Mouse (Mus musculus) frontal cortex, postnatal 25 days (tissue): Measurements from ENCODE around the gene Spata2.

Experiments
- DNase-seq, 2 experiments: peaks; one replicate each; pipeline ENCODE4 v3.0.0; 2022; ENCODE audit warnings: low spot score in 2 of 2

Gene Spata2

DNA sequence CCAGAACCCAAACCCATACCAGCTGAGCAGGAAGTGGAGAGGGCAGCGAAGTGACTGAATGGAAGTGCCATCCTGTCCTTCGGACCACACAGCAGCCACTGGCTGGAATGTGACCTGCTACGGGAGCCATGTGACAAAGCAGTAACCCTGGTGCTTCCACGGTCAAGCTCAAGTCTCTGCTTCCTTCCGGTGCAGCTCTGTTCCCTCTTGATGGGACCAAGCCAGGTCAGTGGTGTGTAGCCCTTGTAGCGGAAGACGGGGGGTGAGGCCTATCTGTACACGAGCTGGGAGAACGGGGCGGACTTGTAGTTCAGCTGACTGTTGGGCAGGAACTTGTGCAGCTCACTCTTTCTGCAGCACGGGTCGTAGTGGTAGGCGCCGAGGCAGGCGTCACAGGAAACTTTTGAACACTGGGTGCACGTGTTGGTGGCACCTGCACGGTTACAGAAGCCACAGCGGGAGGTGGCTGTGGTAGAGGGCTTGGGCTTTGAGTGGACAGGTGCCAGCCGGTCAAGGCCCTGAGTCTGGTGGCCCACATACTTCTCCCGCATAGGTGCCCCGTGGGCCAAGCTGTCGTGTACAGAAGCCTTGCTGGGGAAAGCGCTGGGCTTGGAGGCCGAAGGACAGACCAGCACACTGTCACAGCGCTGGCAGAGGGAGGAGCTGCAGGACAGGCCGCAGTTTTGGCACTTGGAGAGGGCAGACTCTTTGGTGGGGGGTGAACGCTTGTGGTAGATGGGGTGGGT is 9.4 kb downstream of the Spata2 start:
- DNase-seq = no peak

DNA sequence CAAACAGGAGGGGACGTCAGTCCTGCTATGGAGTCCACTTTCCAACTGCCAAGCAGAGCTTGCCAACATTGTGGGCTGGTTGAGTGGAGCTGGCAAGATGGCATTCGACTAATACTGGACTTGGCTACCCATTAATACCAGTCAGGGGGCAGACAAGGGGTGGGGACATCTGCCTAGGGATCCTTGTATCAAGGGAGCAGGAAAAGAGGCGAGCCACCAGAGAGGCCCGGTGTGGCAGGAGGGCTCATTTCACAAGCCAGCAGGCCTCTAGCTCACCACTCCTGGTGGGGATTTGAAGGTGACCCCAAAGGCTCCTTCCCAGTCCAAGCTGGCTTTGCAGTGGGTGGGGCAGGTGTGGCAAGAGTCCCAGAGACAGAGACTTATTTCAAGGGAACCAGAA is 10.0 kb downstream of the Spata2 start:
- DNase-seq = no peak

DNA sequence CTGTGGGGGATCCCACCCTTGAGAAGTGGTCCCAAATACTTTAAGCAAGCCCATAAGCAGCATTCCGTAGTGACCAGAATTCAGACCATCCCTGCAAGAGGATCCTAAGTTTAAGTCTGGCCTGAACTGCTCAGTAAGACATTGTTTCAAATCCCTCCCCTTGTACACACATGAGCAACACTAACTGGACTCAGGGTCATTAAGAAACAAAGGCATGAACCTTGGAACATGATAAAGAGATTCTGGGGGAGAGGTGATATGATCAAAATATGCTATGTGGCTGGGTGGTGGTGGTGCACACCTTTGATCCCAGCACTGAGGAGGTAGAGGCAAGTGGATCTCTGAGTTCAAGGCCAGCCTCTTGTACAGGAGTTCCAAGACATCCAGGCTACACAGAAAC is 13.2 kb downstream of the Spata2 start:
- DNase-seq = no peak

DNA sequence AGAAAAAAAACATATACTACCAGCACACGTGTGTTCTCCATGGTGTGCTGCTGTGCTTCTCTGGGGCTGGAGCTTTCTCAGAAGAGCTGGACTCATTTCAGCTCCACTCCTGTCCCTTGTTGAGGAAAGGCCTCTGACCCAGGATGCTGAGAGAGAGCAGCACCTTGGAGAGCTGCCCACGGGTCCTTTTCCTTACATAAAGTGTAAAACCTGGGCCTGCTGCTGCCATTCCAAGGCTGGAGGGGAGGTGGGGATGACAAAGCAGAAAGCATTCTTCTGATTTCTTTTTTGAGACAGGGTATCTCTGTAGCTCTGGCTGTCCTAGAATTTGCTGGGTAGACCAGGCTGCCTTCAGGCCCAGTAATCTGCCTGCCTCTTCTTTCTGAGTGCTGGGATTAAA is 14.6 kb downstream of the Spata2 start:
- DNase-seq = no peak

DNA sequence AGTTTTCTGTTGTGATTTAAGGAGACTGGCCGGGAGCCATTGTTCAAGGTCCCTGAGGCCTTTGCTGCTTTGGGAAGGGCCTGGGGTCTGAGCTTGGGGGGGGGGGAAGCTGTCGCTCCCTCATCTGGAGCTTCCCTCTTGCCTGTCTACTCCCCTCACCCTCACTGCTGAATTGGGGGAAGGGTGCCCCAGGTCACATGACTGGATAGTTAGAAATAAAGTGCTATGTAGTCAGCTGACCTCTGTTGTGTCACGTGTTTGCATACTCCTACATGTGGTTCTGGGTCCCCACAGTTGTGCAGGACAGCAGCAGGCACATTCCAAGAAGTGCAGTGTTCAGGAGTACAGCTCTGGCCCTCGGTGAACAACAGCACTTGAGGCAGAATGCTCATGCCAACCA is 15.9 kb downstream of the Spata2 start:
- no peak for DNase-seq

DNA sequence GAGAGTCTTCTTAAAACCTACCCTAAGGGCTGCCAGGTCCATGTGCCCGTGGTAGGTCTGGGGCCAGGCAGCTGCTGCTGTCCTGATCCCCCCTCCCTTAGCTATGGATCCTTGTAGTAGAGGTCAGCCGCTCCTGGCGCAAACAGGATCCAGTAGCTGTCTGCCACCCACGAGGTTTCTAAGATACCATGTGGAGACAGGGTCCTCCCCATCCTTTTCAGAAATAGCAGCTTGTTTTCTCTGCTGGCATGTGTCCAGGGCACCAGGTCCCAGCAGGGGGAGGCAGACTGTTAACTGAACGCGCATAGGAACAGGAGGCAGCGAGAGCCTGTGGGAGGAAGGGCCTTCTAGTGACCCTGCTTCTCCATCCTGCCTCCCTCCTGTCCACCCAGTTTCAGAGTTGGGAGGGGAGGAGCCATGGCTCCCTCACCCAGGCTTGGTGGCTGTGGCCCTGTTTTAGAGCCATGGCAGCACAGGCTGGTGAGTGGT is 16.4 kb downstream of the Spata2 start:
- no peak for DNase-seq

DNA sequence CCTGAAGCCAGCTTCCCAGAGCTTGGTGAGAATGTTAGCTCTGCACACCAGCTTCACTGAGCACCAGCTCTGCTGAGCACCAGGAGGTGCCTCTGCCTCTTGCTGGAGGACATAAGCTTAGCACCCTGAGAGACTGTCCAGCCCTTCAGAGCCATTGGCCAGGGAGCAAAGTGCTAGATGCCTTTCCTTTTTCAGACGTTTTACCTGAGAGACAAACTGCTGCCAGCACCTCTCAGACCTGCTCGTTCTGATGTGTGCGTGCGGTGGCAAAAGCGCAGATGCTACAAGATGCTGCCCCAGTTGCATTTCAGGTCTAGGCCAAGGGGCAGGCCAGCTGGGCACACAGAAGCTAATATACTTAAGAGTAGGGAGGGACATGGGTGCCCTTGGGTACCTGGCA is 17.1 kb downstream of the Spata2 start:
- no peak for DNase-seq

DNA sequence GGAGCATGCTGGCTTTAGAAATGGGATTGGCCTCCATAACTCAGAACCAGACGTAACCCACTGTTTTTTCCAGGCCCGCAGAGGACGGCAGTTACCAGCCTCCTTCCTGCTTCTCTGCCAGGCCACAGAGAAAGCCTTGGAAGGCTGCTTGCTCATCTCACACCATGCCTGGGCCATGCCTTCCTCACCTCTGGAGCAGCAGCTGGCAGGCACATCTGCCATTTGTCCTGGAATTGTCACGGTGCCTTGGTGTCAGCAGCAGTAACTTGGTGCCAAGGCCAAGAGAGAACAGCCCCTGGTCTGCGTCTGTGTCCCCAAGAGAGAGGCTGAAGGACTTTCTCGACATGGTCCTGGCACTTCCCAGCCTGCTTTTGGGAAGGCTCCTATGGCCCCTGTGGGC is 18.5 kb downstream of the Spata2 start:
- DNase-seq = no peak

DNA sequence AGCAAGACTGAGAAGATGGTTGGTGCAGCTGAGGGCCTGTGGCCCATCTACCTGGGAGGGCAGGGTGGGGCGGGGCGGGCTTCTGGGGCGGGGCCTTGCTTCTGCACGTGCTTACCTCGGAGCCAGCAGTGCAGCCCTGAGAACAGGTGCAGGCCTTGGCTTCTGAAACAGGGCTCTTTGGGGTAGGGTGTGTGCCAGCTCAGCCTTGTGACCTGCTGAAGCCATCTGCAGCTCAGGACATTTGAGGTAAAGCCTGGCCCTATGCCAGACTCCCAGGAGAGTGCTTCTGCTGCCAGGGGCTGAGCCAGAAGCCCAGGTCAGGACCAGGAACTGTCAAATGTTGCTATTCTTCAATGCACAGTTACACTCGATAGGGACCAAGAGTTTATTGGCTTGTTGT is 21.1 kb downstream of the Spata2 start:
- DNase-seq = no peak

DNA sequence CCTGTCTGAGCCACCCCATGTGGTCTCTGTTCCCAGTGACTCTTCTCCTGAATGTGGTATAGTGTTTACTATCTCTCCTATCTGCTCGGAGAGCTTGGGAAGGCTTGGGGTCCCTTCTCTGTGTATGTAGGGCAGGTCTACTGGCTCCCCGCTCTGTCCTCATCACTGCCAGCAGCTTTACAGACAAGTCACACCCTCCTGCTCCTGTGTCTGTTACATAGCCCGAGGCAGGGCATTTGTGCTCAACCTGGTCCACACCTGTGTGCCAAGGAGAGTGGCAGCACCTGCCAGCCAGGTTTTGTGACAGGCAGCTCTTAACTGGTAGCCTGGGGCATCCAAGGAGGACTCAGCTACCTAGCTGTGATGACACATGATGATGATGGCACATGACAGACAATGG is 22.1 kb downstream of the Spata2 start:
- no peak for DNase-seq

DNA sequence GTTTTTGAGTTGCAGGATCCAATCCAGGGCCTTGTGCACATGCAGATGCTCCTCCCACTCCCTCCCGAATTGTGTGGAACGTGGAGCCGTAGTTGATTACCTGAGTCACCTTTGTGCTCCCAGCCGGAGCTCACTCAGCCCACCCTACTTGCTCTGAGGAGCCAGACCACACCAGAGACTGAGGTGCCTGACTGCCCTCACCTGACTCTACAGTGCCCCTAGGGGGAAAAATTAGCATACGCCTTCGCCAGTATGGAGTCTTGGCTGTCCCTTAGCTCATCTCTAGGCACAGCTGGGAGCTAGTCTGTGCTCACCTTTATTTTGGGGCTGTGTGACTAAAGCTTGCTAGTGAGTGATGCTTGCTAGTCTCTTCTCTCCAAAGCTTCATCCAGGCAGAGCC is 24.2 kb downstream of the Spata2 start:
- no peak for DNase-seq

DNA sequence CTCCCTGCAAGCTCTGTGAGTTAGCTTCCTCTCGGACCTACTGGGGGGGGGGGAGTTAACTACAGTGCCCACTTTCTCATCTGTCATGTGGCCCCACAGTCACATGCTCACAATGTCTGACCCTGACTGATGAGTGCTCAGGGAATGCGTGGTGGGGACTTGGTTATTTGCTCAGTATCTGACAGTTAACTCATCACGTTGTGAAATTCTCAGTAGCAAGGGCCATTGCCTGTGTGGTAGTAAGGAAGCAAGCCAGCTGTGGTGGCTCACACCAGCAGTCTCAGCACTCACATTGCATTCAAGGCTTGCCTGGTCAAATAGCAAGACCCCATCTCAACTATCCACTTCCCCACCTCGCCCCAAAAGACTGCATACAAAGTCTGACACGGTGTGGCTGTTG is 25.5 kb downstream of the Spata2 start:
- no peak for DNase-seq

DNA sequence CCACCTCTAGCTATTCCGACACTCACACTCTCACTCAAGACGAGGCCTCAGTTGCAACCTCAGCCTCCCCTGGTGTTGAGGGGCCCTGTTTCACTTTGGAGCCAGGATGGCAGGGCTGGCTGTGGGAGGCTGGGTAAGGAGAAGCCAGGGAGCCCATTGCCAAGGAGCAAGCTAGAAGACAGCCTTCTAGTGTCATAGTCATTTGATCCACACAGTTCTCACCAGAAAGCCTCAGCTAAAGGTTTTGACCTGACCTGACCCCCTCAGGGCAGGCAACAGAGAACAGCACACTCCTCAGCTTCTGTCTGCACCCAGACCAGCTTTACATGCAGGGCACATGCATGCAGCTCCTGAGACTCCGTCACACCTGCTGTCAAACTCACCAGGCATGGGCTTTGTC is 26.7 kb downstream of the Spata2 start:
- no peak for DNase-seq

DNA sequence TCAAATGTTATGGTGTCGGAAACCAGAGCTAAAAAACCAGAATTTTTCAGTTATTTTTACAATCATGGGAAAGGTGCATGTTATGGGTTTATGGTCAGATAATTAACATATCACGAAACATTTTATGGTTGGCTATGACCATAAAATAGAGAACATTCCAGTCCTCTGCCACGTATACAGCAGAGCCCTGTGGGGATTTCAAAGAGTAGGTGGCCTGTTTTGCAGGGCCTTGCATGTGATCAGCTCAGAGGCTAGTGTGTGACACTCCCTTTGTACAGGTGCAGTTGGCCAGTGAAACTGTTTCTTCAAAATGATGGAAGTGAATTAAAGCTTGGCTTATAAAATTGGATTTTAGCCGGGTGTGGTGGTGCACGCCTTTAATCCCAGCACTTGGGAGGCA is 28.9 kb downstream of the Spata2 start:
- DNase-seq = no peak

DNA sequence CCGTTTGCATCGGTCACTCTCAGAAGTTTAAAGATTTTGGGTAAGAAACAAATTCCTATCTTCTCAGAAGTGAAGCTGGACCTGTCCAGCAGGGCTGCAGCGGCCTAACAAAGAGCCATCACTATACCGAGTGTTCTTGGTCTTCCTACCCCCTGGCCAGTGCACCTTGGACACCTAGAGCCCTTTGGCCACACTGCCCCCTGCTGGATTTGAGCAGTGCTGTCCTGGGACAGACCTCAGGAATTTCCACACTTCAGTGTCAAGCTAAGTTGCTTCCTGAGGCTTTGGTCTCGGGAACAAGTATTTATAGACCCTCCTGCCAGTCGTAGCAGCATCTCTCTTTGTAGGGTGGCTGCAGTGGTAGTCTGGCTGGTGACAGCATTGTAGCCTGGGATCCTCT is 29.7 kb downstream of the Spata2 start:
- no peak for DNase-seq

DNA sequence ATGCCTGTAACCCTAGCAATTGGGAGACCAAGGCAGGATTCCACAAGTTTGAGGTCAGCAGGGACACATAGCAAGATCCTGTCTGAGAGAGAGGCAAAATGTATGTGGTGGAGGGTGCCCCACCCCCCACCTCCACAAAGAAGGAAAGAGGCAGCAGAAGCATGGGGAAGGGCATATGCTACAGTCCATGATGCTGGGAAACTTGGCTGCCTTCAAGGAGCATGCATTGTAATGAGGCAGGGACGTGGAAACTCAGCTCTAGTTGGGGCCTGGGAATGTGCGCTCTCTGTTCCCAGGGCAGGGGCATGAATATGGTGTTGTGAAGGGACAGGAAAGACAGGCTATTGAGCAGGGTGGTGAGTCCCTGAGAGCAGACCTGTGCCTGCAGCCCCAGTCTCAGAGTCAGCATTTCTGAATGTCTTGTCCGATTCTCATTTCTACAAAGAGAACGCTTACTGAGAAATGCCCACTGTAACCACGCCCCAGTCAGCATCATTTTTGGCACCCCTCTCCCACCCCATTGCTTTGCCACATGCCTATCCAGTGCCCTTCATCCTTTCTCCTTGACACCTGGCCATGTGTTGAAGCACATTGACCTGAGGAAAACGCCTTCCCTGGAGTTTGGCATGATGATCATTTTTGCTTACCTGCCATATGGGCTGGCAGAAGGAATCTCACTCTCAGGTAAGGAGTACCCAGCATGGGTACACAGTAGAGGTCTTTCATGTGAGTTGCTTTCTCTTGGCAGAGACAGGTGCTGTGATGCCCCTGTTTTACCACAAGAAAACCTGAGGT is 33.4 kb downstream of the Spata2 start:
- DNase-seq = no peak

DNA sequence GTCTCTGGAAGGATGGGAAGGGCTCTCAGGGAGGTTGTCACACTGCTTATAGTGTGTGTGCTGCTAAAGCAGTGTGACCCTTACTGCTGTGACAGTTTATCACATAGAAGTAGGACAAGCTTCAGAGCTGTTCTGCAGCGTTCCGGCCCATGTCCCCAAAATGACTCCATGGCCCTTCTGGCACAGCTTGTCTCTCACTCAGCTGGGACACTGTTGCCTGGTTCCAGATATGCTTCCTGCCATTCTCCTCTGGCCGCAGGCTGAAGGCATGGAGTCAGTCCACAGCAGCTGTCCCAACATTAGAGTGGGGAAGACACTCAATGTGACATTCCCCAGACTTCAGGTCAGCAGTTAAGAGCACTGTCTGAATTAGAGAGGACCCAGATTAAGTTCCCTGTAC is 34.1 kb downstream of the Spata2 start:
- DNase-seq = no peak

DNA sequence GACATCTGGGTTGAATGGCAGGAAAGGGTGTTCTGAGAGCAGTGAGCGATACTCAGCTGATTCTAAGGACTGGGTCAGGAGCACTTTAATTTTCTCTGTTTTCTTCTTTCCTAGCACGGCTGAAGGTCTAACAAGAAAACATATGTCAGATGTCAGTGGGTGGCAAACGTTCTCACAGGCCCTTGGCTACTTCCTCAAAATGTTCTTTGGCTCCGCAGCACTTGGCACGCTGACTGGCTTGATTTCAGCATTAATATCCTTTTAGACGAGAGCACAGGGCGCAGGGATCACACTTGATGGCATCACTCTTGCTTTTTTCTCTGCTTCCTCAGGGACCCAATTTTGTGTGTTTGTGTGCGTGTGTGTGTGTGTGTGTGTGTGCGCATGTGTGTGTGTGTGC is 35.5 kb downstream of the Spata2 start:
- no peak for DNase-seq

DNA sequence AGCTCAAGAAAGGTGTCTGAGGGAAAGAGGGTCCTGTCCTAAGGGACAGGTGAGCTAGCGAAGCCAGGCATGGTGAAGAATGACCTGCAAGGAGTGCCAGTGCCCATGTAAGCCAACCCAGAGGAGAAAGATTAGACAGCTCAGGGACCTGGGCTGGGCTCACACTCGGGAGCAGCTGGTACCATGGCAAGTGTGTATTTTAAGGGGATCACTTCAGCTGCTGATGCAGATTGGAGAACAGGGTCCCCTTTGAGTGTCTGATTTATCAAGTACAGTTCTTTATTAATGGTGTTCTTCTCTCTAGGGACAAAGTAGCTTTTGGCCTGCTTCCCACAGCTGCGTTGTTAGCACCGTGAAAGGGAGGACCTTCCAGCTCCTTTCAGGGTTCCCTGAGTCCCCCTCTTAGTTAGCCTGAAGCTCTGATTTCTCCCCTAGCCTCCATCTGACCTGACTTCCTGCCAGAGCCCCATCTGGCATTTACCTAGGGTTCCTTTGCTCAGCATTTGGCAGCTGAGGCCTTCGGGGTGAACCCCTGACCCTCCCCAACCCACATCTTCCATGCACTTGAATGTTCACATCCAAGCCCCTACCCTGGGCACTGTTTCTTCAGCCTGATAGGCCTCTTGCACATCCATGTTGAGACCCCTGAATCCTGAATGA is 36.2 kb downstream of the Spata2 start:
- no peak for DNase-seq

DNA sequence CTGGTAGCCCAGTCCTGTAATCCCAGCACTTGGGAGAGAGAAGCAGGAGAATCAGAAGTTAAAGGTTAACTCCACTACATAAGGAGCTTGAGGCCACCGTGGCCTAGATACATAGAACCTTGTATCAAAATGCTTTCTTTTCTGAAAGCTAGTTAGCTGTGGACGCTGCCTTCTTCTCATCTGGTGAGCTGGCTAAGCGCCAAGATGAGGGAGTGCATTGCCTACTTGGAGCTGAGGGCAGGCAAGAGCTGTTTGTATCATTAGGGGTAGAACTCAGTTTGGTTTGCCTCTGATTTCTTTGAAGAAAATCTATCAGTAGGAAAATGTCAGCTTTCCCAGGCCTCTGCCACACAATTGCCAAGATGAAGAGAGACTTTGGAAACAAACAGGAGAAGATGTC is 38.9 kb downstream of the Spata2 start:
- DNase-seq = no peak

DNA sequence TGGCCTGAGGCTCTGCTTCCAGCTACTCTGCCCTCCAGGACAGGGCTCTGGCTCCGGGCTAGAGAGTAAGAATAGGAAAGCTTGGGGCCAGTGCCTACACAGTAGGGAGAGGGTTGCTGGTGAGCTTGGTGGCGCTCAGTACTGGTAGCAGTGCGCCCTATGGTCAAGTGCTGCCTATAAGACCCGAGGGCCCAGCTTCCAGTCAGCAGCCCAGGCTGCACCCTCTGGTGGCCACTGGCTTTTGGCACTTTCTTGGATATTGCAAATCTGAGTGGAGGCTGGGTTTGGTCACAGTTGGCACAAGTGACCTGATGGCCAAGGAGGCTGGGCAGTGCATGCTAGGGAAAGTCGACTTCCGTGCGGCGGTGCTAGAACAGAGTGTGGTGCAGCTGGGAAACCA is 42.0 kb downstream of the Spata2 start:
- no peak for DNase-seq

DNA sequence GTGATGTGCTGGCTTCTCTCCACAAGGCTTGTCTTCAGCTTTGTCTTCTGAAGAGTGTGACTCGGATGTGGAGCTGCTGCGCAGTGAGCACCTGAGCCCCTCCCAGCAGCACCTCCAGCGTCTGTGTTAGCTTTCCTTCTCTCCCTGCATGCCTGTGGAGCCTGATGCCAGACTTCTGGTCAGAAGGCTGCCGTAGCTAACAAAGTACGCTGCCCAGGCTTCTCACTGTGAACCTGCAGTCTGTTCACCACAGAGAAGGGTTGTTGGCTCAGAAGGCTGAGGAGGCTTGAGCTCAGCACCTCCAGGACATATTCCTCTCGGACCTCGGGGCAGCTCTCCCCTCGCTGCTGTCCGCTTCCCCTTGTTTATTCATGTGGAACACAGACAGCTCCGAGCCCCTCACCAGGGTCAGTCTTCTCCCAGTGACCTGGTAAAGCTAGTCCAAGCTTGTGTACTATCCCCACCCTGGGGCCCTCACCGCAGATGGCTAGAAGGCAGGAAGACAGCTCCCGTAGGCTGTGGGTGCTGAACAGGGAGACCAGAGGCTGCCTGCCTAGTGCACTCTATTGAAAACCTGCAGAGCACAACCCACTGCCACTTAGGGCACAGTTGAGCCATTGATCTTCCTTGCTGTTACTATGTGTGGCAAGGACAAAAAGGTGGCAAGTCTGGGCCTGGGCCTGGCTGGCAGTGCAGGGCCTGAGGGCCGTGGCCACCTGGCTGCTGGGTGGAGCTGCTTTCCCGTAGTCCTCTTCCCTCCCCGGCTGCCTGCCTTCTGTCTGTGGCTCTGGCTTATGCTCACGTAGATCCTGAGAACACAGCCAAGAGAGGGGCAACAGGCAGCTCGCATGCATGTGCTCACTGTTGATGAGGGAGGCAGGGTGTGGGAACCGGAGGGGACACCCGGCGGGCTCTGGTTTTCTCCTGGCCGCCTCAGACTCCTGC is 43.1 kb downstream of the Spata2 start:
- DNase-seq = no peak
